Mouse (Mus musculus) G1E (cell line): ENCODE results near the gene Pfn1. TPM values are rescaled to one million over a fixed set of nuclear protein-coding genes. Genes with fewer than 3 reads are reported as not detected.

Source experiments
- ATAC-seq: 2 replicates; pipeline ENCODE4 v1.8.0; 2016; ENCODE audit warnings: mild to moderate bottlenecking; ENCODE audit not compliant: insufficient number of reproducible peaks, poor library complexity, low FRiP score, severe bottlenecking; ENCODE audit errors: extremely low read depth
- DNase-seq: peaks from one replicate; pipeline ENCODE4 v3.0.0; 2012; ENCODE audit warnings: low spot score
- H3K27me3 ChIP-seq: 2 replicates; pipeline ENCODE4 v1.6.1; 2012; ENCODE audit warnings: mild to moderate bottlenecking, low read length, inconsistent platforms; ENCODE audit not compliant: insufficient read depth
- H3K36me3 ChIP-seq: replicated peaks from 2 replicates; pipeline ENCODE3; 2012; ENCODE audit warnings: mild to moderate bottlenecking, inconsistent platforms
- H3K4me1 ChIP-seq: 2 replicates; pipeline ENCODE4 v1.6.1; 2012; ENCODE audit warnings: low read depth, low read length, inconsistent platforms, mixed read lengths; ENCODE audit not compliant: insufficient read depth
- H3K4me3 ChIP-seq: 2 replicates; pipeline ENCODE4 v1.5.1; 2012; ENCODE audit warnings: low read depth, mild to moderate bottlenecking, inconsistent platforms, low read length, moderate library complexity, mixed read lengths
- H3K9me3 ChIP-seq: replicated peaks from 2 replicates; pipeline ENCODE4 v1.6.1; 2012; ENCODE audit warnings: inconsistent platforms
- CTCF ChIP-seq: IDR thresholded peaks from 2 replicates; pipeline ENCODE4 v1.5.1; 2012; ENCODE audit warnings: low read depth, low read length, inconsistent platforms, mixed read lengths
- GATA1 ChIP-seq: IDR thresholded peaks from 2 replicates; pipeline ENCODE4 v1.6.1; 2012; ENCODE audit warnings: borderline replicate concordance, low read length, inconsistent platforms, mixed read lengths
- GATA2 ChIP-seq: IDR thresholded peaks from 2 replicates; pipeline ENCODE4 v1.6.1; 2012; ENCODE audit warnings: low read depth, low read length, inconsistent platforms, borderline replicate concordance
- POLR2AphosphoS5 ChIP-seq: IDR thresholded peaks from 2 replicates; pipeline ENCODE4 v1.6.1; 2012; ENCODE audit warnings: low read depth, low read length, inconsistent platforms; ENCODE audit not compliant: insufficient replicate concordance
- TAL1 ChIP-seq: conservative IDR thresholded peaks from 2 replicates; pipeline ENCODE4 v1.6.1; 2012; ENCODE audit warnings: low read depth, low read length, inconsistent platforms, mixed read lengths
- polyA plus RNA-seq: library from polyadenylated mRNA; stranded (reverse); fragments of >175 nt; gene quantifications from 2 replicates; pipeline ENCODE4 v1.2.3, GENCODE M21; 2012
- total RNA-seq, 2 experiments: library from RNA; stranded (forward) in 1 of 2; stranded (reverse) in 1 of 2; fragments of 200-1000 nt in 1 of 2; fragments of >200 nt in 1 of 2; fragmentation: Nextera tagmentation in 1 of 2; gene quantifications; 2 replicates each; pipeline ENCODE4 v1.2.3; 2014 to 2017

The Pfn1 gene
- total and polyA plus RNA-seq, 3 experiments, result 774 to 3,649 (median 804) TPM

DNA sequence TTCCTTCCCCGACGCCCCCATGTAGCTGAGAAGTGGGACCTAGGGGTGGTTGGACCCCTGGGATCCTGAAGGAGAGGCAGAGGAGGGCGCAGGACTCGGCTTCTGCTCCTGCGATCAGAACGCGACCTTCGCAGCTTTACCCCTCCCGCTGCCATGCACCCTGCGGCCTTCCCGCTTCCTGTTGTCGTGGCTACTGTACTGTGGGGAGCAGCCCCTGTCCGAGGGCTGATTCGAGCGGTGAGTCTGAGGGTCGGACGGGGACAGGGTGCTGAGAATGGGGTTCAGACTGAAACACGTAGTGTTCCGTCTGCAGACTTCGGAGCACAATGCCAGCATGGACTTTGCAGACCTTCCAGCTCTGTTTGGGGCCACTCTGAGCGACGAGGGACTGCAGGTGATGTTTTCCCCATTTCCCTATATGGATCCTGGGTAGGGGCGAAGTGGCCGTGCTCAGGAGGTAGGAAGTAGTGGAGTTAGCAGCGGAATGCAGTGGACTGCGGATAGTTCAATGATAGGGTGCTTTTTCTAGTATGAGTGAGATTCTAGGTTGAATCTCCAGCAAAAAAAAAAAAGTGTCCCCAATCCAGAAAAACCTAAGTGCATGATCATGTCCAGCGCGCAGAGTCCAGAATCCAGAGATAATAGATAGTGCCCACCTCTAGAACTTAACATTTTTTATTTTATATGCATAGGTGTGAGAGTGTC is 6.6 kb downstream of the Pfn1 start:
- peak overlapping the region; percentile 80 for H3K4me3 ChIP-seq
- no peaks in the 10 kb centered on the region for H3K9me3 ChIP-seq
- no peak for DNase-seq
- TF ChIP-seq GATA1 (no peak), POLR2AphosphoS5 (peak; percentile 84; the same call in 1 of the 2 replicates), CTCF (no peak), GATA2 (no peak)
- no peak for ATAC-seq
- H3K4me1 ChIP-seq, result peaks cover 77% of the 10 kb centered on the region
- H3K36me3 ChIP-seq, result peaks cover 84% of the 10 kb centered on the region
- H3K27me3 ChIP-seq, result no peaks in the 10 kb centered on the region

DNA sequence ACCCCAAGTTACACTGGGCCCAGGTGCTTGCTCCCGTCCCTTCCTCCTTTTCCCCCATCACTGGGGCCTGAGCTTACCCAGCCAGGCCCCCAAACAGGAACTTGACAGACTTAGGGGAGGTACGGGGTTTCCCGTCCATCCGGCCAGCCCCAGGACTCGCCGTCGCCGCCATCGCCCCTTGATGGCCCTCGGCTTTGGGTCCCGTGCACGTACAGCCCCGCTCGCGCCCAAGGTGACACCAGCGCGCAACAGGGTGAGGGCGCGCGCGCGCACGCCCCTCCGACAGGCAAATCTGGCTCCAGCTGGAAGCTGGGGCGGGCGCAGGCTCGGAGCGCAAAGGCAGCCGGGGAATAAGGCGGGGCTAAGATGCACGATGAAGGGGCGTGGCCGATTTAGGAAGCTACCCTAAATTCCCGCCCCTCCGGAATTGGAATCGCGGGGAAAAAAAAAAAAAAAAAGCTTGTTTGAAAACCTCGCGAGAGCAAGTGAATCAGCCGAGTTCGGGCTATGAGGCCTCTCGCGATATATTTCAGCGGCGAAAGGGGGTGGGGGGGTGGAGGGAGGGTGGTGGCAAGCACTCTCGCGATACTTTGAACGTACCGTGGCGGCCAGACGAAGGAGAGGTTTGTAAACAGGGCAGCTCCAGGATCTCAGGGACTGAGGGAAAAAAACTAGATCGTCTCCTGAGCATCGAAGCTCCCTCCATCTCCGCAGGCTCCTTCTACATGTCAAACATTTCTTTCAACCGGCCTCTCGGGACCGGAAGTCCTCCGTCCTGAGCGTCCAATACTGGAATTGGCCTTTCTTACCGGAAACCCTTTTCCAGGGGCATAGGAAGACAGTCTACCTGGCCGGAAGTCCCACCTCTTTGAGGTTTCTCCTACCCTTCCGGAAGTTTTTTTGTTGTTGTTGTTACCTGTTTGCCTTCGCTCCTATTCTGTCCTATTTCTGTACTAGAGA is 7.5 kb downstream of the Pfn1 start, which contains the start of the genes Rnf167 and Slc25a11:
TSS of gene Rnf167 (plus strand) at position 545 of the 960 bp plus-strand sequence.
TSS of gene Slc25a11 (minus strand) at position 789 of the 960 bp plus-strand sequence.
- Histone ChIP-seq H3K27me3 (no peaks in the 10 kb centered on the region), H3K4me1 (peaks cover 72% of the 10 kb centered on the region), H3K36me3 (peaks cover 84% of the 10 kb centered on the region), H3K9me3 (no peaks in the 10 kb centered on the region), H3K4me3 (peak within 1 kb of the TSS; percentile 80)
- TF ChIP-seq GATA1 (no peak), POLR2AphosphoS5 (no peak), CTCF (no peak), TAL1 (no peak), GATA2 (no peak)
- DNase-seq (peak; percentile 73), ATAC-seq (peak; percentile 50)

DNA sequence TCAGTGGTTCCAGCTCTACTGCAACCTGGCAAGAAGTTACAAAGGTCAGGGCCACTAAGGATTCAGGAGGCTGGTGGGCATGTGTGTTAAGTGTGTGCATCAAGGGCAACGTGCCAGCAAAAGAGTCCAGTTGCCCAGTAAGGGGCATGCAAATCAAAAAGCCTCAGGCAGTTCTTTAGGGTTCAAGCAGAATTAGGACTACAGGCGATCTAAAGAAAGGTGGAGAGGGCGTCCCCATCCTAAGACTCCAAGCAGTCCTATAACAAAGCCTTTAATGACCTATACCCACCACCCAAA is 8.2 kb downstream of the Pfn1 start:
- no peak for TF ChIP-seq POLR2AphosphoS5
- TF ChIP-seq TAL1, result no peak
- no peak for TF ChIP-seq GATA2
- Histone ChIP-seq H3K36me3 (peaks cover 83% of the 10 kb centered on the region), H3K4me1 (peaks cover 71% of the 10 kb centered on the region), H3K27me3 (no peaks in the 10 kb centered on the region), H3K4me3 (peak overlapping the region; percentile 80), H3K9me3 (no peaks in the 10 kb centered on the region)
- DNase-seq, result no peak
- ATAC-seq, result no peak

DNA sequence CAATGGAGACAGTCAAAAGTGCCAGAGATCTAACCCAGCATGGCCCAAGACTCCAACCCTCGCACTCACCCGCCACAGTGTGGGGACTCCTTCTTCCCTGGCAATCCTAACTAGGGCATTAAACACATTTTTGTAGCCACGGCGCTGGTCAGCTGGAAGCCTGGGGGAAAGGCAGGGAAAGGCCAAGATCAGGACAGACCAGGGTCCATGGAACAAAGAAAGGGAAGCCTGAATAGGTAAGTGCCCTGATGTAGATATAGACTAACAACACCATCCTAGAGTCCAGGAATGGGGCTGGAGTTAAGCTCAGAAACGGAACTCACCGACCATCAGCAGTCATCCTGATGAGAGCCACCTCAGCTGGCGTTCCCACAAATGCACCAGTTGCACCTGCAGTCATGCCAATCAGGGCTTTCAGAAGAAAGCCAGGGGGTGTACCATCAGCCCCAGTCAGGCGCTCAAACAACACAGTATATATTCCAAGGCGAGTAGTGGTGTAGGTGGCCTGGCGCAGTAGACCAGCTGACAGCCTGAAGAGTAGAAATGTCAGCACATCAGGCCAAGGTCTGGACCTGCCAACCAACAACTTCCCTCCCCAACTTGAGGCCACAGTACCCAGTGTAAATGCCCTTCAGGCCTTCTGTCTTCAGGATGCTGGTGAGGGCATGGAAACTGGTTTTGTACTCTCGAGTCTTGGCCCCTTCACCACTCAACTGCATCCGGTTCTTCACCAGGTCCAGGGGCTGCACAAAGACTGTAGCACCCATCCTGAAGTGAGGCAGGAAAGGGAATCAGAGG is 8.8 kb downstream of the Pfn1 start:
- Histone ChIP-seq H3K4me3 (peak overlapping the region; percentile 80), H3K36me3 (peaks cover 80% of the 10 kb centered on the region), H3K27me3 (no peaks in the 10 kb centered on the region), H3K4me1 (peaks cover 71% of the 10 kb centered on the region), H3K9me3 (no peaks in the 10 kb centered on the region)
- no peak for DNase-seq
- TF ChIP-seq CTCF (no peak), POLR2AphosphoS5 (no peak), TAL1 (no peak), GATA1 (no peak), GATA2 (no peak)
- ATAC-seq, result no peak

DNA sequence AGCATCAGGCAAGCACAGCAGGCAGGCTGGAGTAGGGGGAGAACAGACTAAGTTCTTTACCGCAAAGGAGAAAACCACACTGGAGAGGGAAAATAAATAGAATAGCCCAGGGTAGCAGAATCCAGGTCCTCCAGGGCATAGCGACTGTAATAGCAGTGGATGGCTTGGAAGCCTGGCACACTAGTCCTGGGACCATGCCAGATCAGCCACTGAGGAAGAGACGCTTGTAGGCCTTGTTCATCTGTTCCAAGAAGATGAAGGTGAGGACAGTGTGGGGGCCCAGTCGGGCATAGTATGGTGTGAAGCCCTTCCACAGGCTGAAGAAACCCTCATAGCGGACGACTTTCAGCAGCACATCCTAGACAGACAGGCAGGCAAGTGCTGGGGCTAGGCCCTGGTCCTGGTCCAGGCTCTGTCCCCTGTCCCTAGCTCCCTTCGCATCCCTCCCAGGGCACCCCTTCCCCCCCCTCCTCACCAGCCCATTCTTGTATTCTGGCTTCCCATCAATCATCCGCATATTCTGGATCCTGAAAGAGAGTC is 9.8 kb downstream of the Pfn1 start:
- Histone ChIP-seq H3K4me3 (no peak overlapping the region; the same call in 1 of the 2 replicates), H3K27me3 (no peaks in the 10 kb centered on the region), H3K4me1 (peaks cover 72% of the 10 kb centered on the region), H3K9me3 (no peaks in the 10 kb centered on the region), H3K36me3 (peaks cover 79% of the 10 kb centered on the region)
- ATAC-seq, result no peak
- no peak for DNase-seq
- TF ChIP-seq GATA2 (no peak), TAL1 (no peak), GATA1 (no peak), POLR2AphosphoS5 (no peak), CTCF (no peak)

DNA sequence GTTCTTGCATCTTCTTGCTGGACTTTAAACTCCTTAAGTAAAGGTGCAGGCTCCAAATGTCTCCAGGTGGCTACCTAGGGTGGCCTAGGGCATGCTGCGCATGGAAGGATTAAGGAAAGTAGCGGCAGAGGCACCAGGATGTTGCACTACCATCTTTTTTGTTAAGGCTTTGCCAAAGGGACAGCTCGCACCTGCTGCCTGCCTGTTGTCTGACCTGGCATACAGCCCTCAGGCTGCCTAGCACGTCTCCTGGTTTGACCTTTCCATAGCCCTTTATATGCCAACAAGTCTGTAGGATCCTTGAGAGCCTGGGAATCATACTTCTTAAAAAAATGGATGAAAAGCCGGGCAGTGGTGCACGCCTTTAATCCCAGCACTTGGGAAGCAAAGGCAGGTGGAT is 11.4 kb downstream of the Pfn1 start:
- no peak for TF ChIP-seq GATA2
- no peak for TF ChIP-seq CTCF
- TF ChIP-seq TAL1, result no peak
- TF ChIP-seq GATA1, result no peak
- Histone ChIP-seq H3K4me1 (peaks cover 73% of the 10 kb centered on the region), H3K4me3 (no peak overlapping the region), H3K27me3 (no peaks in the 10 kb centered on the region), H3K9me3 (no peaks in the 10 kb centered on the region), H3K36me3 (peaks cover 64% of the 10 kb centered on the region)
- DNase-seq (no peak), ATAC-seq (no peak)
